ENCODE assay signal across 13 mouse cellular contexts in the genomic region with DNA sequence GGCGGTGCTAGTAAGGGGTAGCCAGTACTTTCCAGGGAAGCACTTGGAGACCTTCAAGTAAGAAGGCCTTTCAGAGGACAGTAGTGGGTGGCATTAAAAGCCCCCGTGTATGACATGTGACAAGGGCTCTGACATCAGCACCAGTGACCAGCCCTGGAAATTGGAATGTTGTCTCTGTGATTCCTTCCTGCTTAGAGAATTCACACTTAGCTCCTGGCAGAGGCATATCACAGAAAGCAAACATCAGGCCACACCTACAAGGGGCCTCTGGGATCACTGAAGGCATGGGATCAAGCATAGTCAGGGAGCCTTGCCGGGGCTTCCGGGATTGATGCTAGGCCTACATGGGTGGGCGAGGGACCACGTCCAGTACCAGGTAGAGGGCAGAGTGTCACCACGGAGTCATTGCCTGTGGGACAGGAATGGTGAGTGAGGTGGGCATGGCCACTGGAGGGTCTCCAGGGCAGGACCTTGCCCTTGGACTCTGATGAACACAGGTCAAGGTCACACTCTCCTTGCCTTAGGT. TPM values are rescaled to one million over a fixed set of nuclear protein-coding genes. Genes with fewer than 3 reads are reported as not detected.
DNase-seq lines count a peak whose midpoint lies in the region; ATAC-seq lines count a peak whose summit lies in the region.
"Had no signal": no experiment of that assay in that cellular context is flagged by ENCODE, and none has a peak within 500 bp of the region (broad histone marks: within the 10 kb centered on the region; RNA-seq: fewer than 3 reads in every experiment).

No protein-coding gene starts in this region.

- no peaks in the 10 kb centered on the region for H3K27me3 ChIP-seq in heart, embryonic 16.5 days (ENCODE audit: control insufficient read depth, insufficient read depth, low read length)
- no peaks in the 10 kb centered on the region for H3K27me3 ChIP-seq in intestine, embryonic 15.5 days (replicated peaks)
- H3K27me3 ChIP-seq: forebrain, embryonic 15.5 days; liver, embryonic 12.5 days; lung, embryonic 15.5 days had no signal

- H3K9me3 ChIP-seq in heart, embryonic 16.5 days (replicated peaks; ENCODE audit: control insufficient read depth, low read length) = no peaks in the 10 kb centered on the region
- H3K9me3 ChIP-seq in intestine, embryonic 15.5 days = no peaks in the 10 kb centered on the region
- H3K9me3 ChIP-seq: forebrain, embryonic 15.5 days; liver, embryonic 12.5 days; lung, embryonic 15.5 days had no signal

- no peak overlapping the region for H3K4me3 ChIP-seq in heart, embryonic 16.5 days (ENCODE audit: low read length)
- no peak overlapping the region for H3K4me3 ChIP-seq in intestine, embryonic 15.5 days (replicated peaks)
- H3K4me3 ChIP-seq: forebrain, embryonic 15.5 days; liver, embryonic 12.5 days; lung, embryonic 15.5 days had no signal

- no peak overlapping the region for H3K9ac ChIP-seq in heart, embryonic 16.5 days (ENCODE audit: low read length)
- H3K9ac ChIP-seq in intestine, embryonic 15.5 days = no peak overlapping the region
- H3K9ac ChIP-seq: forebrain, embryonic 15.5 days; liver, embryonic 12.5 days; lung, embryonic 15.5 days had no signal

- H3K4me1 ChIP-seq in heart, embryonic 16.5 days (ENCODE audit: control insufficient read depth, insufficient read depth, low read length) = peaks cover 13% of the 10 kb centered on the region
- peaks cover 10% of the 10 kb centered on the region for H3K4me1 ChIP-seq in intestine, embryonic 15.5 days (replicated peaks)
- H3K4me1 ChIP-seq: forebrain, embryonic 15.5 days had no signal

- ATAC-seq in heart, embryonic 16.5 days (replicated peaks; ENCODE audit: extremely low read depth, insufficient read depth, low FRiP score) = 0 out of 2 replicates have a peak, but pooled peaks have one; percentile 10
- ATAC-seq in intestine, embryonic 15.5 days = peak; percentile 28
- ATAC-seq: forebrain, embryonic 15.5 days; liver, embryonic 12.5 days had no signal

- no peak for DNase-seq in heart, postnatal 25 days (ENCODE audit: low spot score)
- DNase-seq in lung, postnatal 36 days = peak; percentile 55
- DNase-seq in lung, postnatal 4 days = no peak
- no peak for DNase-seq in cerebellum, adult 9-11 months
- no peak for DNase-seq in left cerebral cortex, adult 9 months (ENCODE audit: low spot score in 2 of 2)
- DNase-seq: adrenal gland, postnatal 25 days; thymus, postnatal 4 days had no signal

- H3K4me2 ChIP-seq in heart, embryonic 16.5 days (ENCODE audit: low read depth, low read length) = no peak overlapping the region
- H3K4me2 ChIP-seq in intestine, embryonic 15.5 days (replicated peaks) = no peak overlapping the region
- H3K4me2 ChIP-seq: forebrain, embryonic 15.5 days; liver, embryonic 12.5 days; lung, embryonic 15.5 days; midbrain, embryonic 11.5 days had no signal

- no peak overlapping the region for H3K27ac ChIP-seq in heart, embryonic 16.5 days (ENCODE audit: low read length)
- H3K27ac ChIP-seq in intestine, embryonic 15.5 days = peak overlapping the region; percentile 6; the same call in 1 of the 2 replicates
- H3K27ac ChIP-seq: forebrain, embryonic 15.5 days; liver, embryonic 12.5 days; lung, embryonic 15.5 days had no signal

- 66% methylated on average over 7 of the region's 7 CpGs for WGBS in heart, embryonic 16.5 days
- 76% methylated on average over 7 of the region's 7 CpGs for WGBS in intestine, embryonic 15.5 days

- no peaks in the 10 kb centered on the region for H3K36me3 ChIP-seq in heart, embryonic 16.5 days (ENCODE audit: control insufficient read depth, insufficient read depth)
- no peaks in the 10 kb centered on the region for H3K36me3 ChIP-seq in intestine, embryonic 15.5 days
- H3K36me3 ChIP-seq: forebrain, embryonic 15.5 days; liver, embryonic 12.5 days; lung, embryonic 15.5 days had no signal

- intact Hi-C loops in heart, postnatal 25 days (cut with DNase I) = no loop called here

RNA-seq across cellular contexts. Expression of a gene that starts 21.8 kb away (rescaled TPM):
- polyA plus RNA-seq in heart, embryonic 16.5 days (2015; fragmentation: Nextera tagmentation; extraction: Ambion mirVana) = 10.0 and 10.5 TPM in 2 replicates
- 10 to 100 TPM; 10.4 to 13.3 TPM for total RNA-seq in heart, postnatal 25 days (2021)
- 18.4 and 22.7 TPM in 2 replicates for polyA plus RNA-seq in intestine, embryonic 15.5 days (2015; fragmentation: Nextera tagmentation; extraction: Ambion mirVana)

RNA-seq across cellular contexts. Expression of a gene that starts 31.2 kb away (rescaled TPM):
- polyA plus RNA-seq in heart, embryonic 16.5 days (2015; fragmentation: Nextera tagmentation; extraction: Ambion mirVana) = 3.5 and 4.0 TPM in 2 replicates
- total RNA-seq in heart, postnatal 25 days (2021) = 1 to 10 TPM; 1.7 to 2.1 TPM
- 1.1 and 1.3 TPM in 2 replicates for polyA plus RNA-seq in intestine, embryonic 15.5 days (2015; fragmentation: Nextera tagmentation; extraction: Ambion mirVana)
